Mouse (Mus musculus): ENCODE measurements around the gene Gm10188.

DNA sequence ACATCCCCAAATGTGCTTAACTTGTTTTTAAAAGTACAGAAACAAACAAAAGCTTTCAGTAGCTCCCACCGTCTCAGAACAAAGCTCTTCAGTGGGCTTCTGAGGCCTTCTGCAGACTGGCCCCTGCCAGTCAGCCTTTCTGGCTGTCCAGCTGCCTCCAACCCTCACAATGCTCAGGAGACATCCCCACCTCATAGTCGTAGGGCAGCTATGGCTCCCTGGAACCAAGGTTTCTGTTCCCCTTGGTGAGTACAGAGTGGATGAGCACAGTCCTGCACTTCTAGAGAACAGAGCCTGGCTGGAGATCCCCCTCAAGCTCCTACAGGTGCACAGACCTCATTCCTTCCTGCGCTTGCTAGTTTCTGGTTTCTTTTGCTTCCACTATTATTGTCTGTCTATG lies 13.3 kb downstream of the Gm10188 start:
- TF ChIP-seq CTCF (IDR thresholded peaks at IDR 0.05; ENCODE audit: low read depth) (no peak), EP300 (IDR thresholded peaks at IDR 0.05; ENCODE audit: low read depth) (no peak)

Data from liver, embryonic 14.5 days (tissue).